Mouse (Mus musculus) forebrain, embryonic 14.5 days (tissue): ENCODE results near the gene Nxph3. TPM values are rescaled to one million over a fixed set of nuclear protein-coding genes. Genes with fewer than 3 reads are reported as not detected.
"Not testable (repeated sequence)": the region's sequence is repeated elsewhere in the genome, so short reads cannot be mapped to it uniquely, and the experiment has no call there.

ENCODE experiments used
- ATAC-seq: fragments of 200-750 bp; cut with Nextera tagmentation; 2 replicates; pipeline ENCODE4 v1.8.0; 2017; ENCODE audit warnings: mild to moderate bottlenecking, moderate library complexity
- DNase-seq: peaks from one replicate; pipeline ENCODE4 v3.0.0-alpha.2; 2015; ENCODE audit warnings: low spot score
- H3K27ac ChIP-seq: fragments of 300-500 bp; sonication (generic); 2 replicates; pipeline ENCODE4 v1.5.1; 2014; ENCODE audit warnings: low read depth, mild to moderate bottlenecking, control low read depth, low read length, moderate library complexity
- H3K27me3 ChIP-seq: fragments of 300-500 bp; sonication (generic); replicated peaks from 2 replicates; pipeline ENCODE4 v1.6.1; 2014; ENCODE audit warnings: low read length, control low read depth, mixed read lengths; ENCODE audit not compliant: control insufficient read depth, insufficient read depth
- H3K36me3 ChIP-seq: fragments of 300-500 bp; sonication (generic); 2 replicates; pipeline ENCODE4 v1.6.1; 2014; ENCODE audit warnings: low read length, control low read depth; ENCODE audit not compliant: control insufficient read depth, insufficient read depth
- H3K4me1 ChIP-seq: fragments of 300-500 bp; sonication (generic); 2 replicates; pipeline ENCODE4 v1.6.1; 2014; ENCODE audit warnings: antibody characterized with exemption, low read length, control low read depth; ENCODE audit not compliant: control insufficient read depth, insufficient read depth
- H3K4me2 ChIP-seq: fragments of 300-500 bp; sonication (generic); 2 replicates; pipeline ENCODE4 v1.6.1; 2014; ENCODE audit warnings: mild to moderate bottlenecking, control low read depth, low read length
- H3K4me3 ChIP-seq: fragments of 300-500 bp; sonication (generic); 2 replicates; pipeline ENCODE4 v1.5.1; 2014; ENCODE audit warnings: low read depth, low read length, control low read depth
- H3K9ac ChIP-seq: fragments of 300-500 bp; sonication (generic); 2 replicates; pipeline ENCODE4 v1.6.1; 2014; ENCODE audit warnings: mild to moderate bottlenecking, low read length, control low read depth, moderate library complexity
- H3K9me3 ChIP-seq: fragments of 300-500 bp; sonication (generic); replicated peaks from 2 replicates; pipeline ENCODE4 v1.6.1; 2016; ENCODE audit warnings: low read length, control low read depth, mixed read lengths; ENCODE audit not compliant: control insufficient read depth
- WGBS: fragments of 180-500 bp; shearing (Covaris S2); extraction: QIAGEN DNeasy Blood & Tissue Kit; methylation state at CpG from one replicate; pipeline ENCODE4 v1.1.7; 2014; 5-methylcytosine and 5-hydroxymethylcytosine counted together
- polyA plus RNA-seq: library from polyadenylated mRNA; unstranded; fragments of >200 nt; fragmentation: Nextera tagmentation; extraction: Ambion mirVana; gene quantifications from 2 replicates; pipeline ENCODE4 v1.2.1, GENCODE M21; 2014

Gene Nxph3
- polyA plus RNA-seq, 1 experiment from 2014 or later, result 7.8 TPM

DNA sequence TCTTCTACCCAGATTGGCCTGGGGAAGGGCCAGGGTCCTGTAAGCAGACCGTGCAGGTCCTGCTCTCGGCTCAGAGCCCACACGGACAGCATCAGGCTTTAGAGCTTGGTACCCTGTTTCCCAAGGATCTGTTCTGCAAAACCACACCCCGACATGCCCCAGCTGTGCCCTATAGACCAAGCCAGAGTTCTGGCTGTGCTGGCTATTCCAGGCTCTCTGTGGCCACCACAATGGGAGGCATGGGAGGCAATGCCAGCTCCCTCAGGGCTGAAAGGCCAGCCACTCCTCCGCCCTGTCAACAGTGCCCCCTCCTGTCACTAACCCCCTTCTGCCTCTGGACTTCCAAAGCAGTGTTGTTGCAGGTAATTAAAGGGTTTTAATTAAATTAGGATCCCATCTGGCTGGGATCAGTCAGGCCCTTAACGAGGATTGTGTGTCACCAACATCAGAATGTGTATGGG lies 10.1 kb downstream of the Nxph3 start:
- Histone ChIP-seq H3K9ac (no peak overlapping the region), H3K9me3 (no peaks in the 10 kb centered on the region), H3K4me1 (no peaks in the 10 kb centered on the region; the same call in 1 of the 2 replicates), H3K4me3 (no peak overlapping the region), H3K4me2 (no peak overlapping the region), H3K27ac (no peak overlapping the region), H3K36me3 (no peaks in the 10 kb centered on the region), H3K27me3 (no peaks in the 10 kb centered on the region)
- no peak for DNase-seq
- no peak for ATAC-seq
- 28% methylated on average over 6 of the region's 6 CpGs for WGBS

DNA sequence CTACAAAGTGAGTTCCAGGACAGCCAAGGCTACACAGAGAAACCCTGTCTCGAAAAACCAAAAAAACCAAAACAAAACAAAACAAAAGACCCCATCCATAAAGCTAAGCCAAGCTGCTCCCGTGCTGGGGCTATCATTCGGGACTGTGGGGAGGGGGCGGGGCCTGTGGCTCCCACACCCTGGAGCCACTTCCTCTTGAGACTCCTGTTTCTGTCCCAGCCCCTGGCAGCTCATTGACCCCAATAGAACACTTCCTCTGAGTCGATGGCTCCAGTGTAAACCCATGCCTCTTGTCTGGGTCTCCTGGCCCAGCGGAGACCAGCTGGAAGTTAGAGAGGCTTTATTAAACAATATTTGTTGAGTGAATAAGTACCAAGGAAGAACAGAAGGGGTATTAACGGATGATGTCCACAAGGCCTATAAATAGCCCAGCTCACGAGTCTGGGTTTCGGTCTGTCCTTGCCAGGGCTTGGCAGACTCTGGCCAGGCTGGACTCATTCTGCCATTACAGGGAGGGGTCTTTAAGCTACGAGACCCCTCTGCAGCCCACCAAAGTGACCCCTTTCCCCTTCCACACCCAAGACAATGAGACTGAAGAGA lies 10.7 kb downstream of the Nxph3 start:
- 70% methylated on average over 10 of the region's 10 CpGs for WGBS
- no peak for DNase-seq
- Histone ChIP-seq H3K4me3 (no peak overlapping the region), H3K4me2 (no peak overlapping the region), H3K4me1 (no peaks in the 10 kb centered on the region; the same call in 1 of the 2 replicates), H3K36me3 (no peaks in the 10 kb centered on the region), H3K9ac (no peak overlapping the region), H3K9me3 (no peaks in the 10 kb centered on the region), H3K27ac (no peak overlapping the region), H3K27me3 (no peaks in the 10 kb centered on the region)
- no peak for ATAC-seq

DNA sequence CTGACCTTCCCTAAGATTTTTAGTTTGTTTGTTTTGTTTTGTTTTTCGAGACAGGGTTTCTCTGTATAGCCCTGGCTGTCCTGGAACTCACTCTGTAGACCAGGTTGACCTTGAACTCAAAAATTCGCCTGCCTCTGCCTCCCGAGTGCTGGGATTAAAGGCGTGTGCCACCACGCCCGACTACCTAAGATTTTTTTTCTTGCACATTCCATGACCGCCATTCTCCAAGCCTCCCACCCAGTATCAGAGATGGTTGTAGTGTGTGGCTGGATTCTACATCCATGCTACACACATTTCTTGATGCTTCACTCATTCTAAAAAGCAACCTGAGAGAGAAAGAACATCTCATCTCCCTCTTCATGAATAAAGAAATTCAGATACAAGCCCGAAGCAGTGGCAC lies 12.5 kb downstream of the Nxph3 start:
- H3K36me3 ChIP-seq, DNase-seq, H3K4me2 ChIP-seq, H3K27ac ChIP-seq, H3K9me3 ChIP-seq, H3K4me1 ChIP-seq, H3K9ac ChIP-seq, H3K27me3 ChIP-seq, H3K4me3 ChIP-seq, ATAC-seq: not testable (repeated sequence)
- 87% methylated on average over 8 of the region's 8 CpGs for WGBS

DNA sequence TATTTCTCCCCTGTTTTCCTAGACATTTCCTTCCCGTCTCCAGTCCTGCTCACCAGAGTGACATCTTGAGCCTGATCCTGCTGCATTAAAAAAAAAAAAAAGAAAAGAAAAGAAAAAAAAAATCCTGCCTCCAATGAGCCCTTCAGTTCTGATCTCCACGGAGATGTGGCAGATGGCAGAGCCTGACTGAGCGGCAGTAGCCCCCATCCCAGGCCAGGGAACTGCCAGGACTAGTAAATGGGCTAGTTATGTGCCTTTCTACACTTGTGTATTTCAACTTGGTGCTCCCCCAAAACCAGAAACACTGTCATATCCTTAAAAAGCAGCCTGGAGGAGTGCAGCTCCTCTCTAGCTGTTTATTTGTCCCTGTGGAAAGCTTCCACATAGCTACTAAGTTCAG lies 13.5 kb downstream of the Nxph3 start:
- Histone ChIP-seq H3K9ac (no peak overlapping the region), H3K4me2 (no peak overlapping the region), H3K9me3 (no peaks in the 10 kb centered on the region), H3K4me1 (no peaks in the 10 kb centered on the region; the same call in 1 of the 2 replicates), H3K4me3 (no peak overlapping the region), H3K27ac (peak overlapping the region; percentile 44; the same call in 1 of the 2 replicates), H3K36me3 (peaks cover 4% of the 10 kb centered on the region; the same call in 1 of the 2 replicates), H3K27me3 (no peaks in the 10 kb centered on the region)
- WGBS, result 34% methylated on average over 3 of the region's 3 CpGs
- DNase-seq (no peak), ATAC-seq (no peak)

DNA sequence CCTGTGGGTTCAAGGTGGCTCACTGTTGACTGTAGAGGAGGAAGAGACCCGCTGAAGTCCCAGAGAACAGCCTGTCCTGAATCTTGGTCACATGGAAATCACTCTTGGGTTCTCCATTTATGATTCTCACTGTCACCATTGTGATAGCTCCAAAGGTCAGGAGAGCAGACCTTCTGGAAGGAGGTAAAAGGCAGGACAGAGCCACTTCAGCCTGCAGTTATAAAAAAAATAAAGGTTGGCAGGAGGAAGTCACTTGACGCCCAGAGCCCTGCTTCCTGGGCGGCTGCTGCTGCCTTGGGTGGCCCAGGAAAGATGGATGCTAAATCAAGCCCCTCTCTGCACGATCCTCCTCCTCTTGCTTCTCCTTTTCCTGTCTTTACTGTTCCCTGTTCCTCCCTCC lies 14.0 kb downstream of the Nxph3 start:
- no peaks in the 10 kb centered on the region for H3K27me3 ChIP-seq
- H3K4me3 ChIP-seq, result no peak overlapping the region
- H3K4me2 ChIP-seq, result no peak overlapping the region
- H3K9me3 ChIP-seq, result no peaks in the 10 kb centered on the region
- no peaks in the 10 kb centered on the region; the same call in 1 of the 2 replicates for H3K4me1 ChIP-seq
- 66% methylated on average over 4 of the region's 4 CpGs for WGBS
- peak overlapping the region; percentile 44; the same call in 1 of the 2 replicates for H3K27ac ChIP-seq
- DNase-seq (no peak), ATAC-seq (no peak)
- no peak overlapping the region for H3K9ac ChIP-seq
- H3K36me3 ChIP-seq, result peaks cover 4% of the 10 kb centered on the region; the same call in 1 of the 2 replicates

DNA sequence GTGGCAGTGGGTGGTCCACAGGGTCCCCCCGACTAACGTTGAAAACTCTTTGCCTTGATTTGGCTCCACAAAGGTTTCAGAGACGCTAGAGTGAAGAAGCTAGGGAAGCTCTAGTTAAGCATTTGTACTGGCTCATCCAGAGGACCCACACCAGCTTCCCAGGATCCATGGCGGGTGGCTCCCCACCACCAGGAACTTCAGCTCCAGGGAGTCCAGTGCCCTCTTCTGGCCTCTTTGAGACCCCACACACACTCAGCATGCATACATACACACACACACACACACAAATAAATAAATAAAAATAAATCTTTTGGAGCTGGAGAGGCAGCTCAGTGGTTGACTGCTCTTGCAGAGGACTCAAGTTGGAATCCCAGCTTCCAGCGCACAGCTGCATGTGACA lies 16.4 kb downstream of the Nxph3 start:
- Histone ChIP-seq H3K9ac (no peak overlapping the region), H3K36me3 (peaks cover 24% of the 10 kb centered on the region; the same call in 1 of the 2 replicates), H3K27me3 (no peaks in the 10 kb centered on the region), H3K9me3 (no peaks in the 10 kb centered on the region), H3K4me3 (no peak overlapping the region), H3K4me1 (peaks cover 6% of the 10 kb centered on the region), H3K4me2 (no peak overlapping the region), H3K27ac (no peak overlapping the region)
- 83% methylated on average over 5 of the region's 5 CpGs for WGBS
- ATAC-seq (no peak), DNase-seq (no peak)

DNA sequence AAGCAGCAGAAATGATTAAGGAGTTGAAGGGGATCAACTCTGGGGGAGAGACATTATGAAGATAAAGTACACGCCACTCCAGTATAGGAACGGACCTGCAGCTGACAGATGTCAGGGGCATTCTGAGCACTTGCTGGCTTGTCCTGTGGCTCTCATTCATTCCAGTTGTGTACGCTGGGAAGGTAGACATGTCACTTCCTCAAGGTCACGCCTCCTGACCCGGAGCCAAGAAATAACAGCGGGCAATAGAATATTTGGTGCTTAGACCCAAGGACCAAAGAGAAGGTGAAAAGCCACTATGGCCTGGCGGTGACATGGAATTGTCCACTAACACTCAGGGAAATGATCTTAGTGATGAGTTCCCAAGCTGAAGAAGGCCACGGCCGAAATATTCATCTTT lies 18.5 kb downstream of the Nxph3 start:
- ATAC-seq (no peak), DNase-seq (no peak)
- Histone ChIP-seq H3K9me3 (no peaks in the 10 kb centered on the region), H3K27me3 (no peaks in the 10 kb centered on the region), H3K4me1 (peaks cover 6% of the 10 kb centered on the region), H3K36me3 (peaks cover 36% of the 10 kb centered on the region), H3K4me2 (no peak overlapping the region), H3K9ac (no peak overlapping the region), H3K4me3 (no peak overlapping the region), H3K27ac (no peak overlapping the region)
- WGBS, result 92% methylated on average over 9 of the region's 9 CpGs

DNA sequence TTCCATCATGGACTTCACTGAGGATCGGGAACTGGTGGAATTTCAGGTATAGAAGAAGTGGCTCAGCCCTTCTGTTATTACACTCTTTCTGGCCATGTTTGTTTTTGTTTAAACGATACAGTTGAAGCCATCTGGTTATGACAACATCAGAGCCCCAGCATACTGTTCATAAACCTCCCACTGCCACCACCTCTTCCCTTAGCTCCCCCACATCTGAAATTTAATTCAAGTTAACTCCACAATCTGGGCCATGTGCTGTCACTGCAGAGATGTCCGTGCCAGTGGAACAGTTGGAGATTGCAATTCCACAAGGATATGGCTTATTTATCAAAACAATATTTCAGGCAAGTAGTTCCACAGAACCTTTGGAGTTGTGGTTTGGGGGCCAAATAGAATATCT lies 20.0 kb downstream of the Nxph3 start:
- ATAC-seq, result no peak
- H3K9me3 ChIP-seq, result no peaks in the 10 kb centered on the region
- no peak overlapping the region for H3K4me3 ChIP-seq
- 81% methylated on average over 3 of the region's 3 CpGs for WGBS
- no peak overlapping the region for H3K27ac ChIP-seq
- no peaks in the 10 kb centered on the region for H3K27me3 ChIP-seq
- no peak overlapping the region for H3K4me2 ChIP-seq
- peaks cover 47% of the 10 kb centered on the region for H3K36me3 ChIP-seq
- H3K4me1 ChIP-seq, result peaks cover 6% of the 10 kb centered on the region
- no peak for DNase-seq
- H3K9ac ChIP-seq, result no peak overlapping the region

DNA sequence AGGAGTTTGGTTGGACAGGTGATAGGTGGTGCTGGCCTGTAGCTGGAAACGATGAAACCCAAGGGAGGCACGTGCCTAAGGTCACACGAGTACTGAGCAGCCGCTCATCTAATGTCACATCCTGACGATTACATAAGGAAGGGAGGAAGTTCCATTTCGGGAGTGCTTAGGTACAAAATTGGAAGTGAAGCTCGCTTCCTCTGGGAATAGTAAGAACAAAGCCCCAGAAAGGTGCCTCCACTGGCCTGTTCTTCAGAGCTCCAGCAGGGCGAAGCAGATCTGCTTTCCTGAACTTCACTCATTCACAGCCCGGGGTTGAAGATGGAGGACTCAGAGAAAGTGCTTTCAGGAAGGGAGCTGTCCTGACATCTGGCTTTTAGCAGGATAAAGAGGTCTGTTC lies 20.4 kb downstream of the Nxph3 start:
- 90% methylated on average over 9 of the region's 9 CpGs for WGBS
- Histone ChIP-seq H3K4me1 (peaks cover 6% of the 10 kb centered on the region), H3K9me3 (no peaks in the 10 kb centered on the region), H3K9ac (no peak overlapping the region), H3K4me2 (no peak overlapping the region), H3K27ac (no peak overlapping the region), H3K36me3 (peaks cover 51% of the 10 kb centered on the region), H3K27me3 (no peaks in the 10 kb centered on the region), H3K4me3 (no peak overlapping the region)
- DNase-seq (no peak), ATAC-seq (no peak)
